Mouse (Mus musculus): ENCODE results near the gene Olfr109.

Gene Olfr109

DNA sequence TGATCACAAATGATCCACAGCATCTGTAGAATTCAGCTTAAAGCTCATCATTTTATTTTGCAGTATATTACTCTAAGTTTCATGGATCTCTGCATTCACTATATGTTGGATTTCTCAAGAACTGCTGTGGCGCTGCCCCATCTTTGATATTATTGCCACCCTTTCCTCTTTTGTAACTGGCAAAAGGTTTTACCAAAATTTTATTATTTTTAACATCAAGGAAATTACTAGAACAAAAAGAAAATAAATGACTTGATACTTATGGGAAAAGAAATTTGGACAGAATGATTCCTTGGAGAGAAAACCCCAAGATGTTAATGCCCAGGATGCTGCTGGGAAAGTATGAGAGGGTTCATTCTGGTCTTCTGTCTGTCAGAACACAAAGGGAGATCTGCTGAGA is at the start of gene Olfr109:
Gene Olfr109, plus strand, starts transcription at position 301 of the 400 bp plus-strand sequence.
- no peak for DNase-seq (ENCODE audit: low spot score in 2 of 2)

- no peak for DNase-seq (ENCODE audit: low spot score in 2 of 2)
Observed at GRCm38 (mm10) chr17:37413380-37413779, 45.3 kb upstream of the Olfr109 start.

- DNase-seq (ENCODE audit: low spot score in 2 of 2) = no peak
Observed at GRCm38 (mm10) chr17:37445180-37445579, 13.5 kb upstream of the Olfr109 start, which contains the start of gene Olfr108. TSS of gene Olfr108 (plus strand) at chr17:37445480.

DNA sequence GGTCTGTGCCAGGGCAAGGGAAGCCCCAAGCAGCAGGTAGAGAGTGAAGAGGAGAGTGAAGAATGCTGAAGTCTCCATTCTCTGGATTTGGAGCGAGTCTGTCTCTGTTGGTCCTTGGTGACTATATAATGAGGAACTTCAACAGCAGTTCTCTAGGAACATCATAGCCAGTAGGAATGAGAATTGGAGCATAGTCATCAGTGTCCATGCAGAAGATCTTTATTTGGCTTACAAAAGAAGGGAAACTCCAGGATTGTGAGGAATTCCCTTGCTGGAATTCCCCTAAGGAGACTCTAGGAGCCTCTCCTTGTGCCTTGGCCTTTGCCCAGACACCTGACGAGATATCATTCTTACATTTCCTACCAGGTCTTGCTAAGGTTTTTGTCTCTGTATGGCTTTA is 24.7 kb downstream of the Olfr109 start, which contains the start of gene H2-M2:
Gene H2-M2, minus strand, starts transcription at position 101 of the 400 bp plus-strand sequence.
- no peak for DNase-seq (ENCODE audit: low spot score in 2 of 2)

- peak in 1 of 2 experiments; percentile 10 for DNase-seq (ENCODE audit: low spot score in 2 of 2)
Observed at GRCm38 (mm10) chr17:37491930-37492518, 33.3 kb downstream of the Olfr109 start, which contains the start of gene Olfr110. TSS of gene Olfr110 (plus strand) at chr17:37492468.

DNA sequence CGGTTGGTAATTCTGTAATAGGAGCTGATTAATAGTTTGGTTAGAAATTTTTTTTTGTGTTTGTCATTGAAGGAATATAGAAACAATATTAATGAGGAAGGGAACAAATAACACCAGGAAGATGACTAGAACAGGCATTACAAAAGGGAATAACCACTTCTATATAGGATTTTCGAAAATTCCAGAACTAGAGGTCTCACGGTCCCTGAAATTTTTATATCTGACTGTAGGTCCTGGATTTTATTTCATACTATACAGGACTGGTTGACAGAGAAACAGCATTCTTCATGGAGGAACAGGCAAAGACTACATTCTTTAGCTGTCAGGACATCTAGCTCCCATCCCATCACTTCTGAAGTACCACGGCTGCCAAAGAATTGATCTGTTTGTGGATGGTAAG is 49.0 kb downstream of the Olfr109 start, which contains the start of gene Olfr111:
Gene Olfr111, plus strand, starts transcription at position 301 of the 400 bp plus-strand sequence.
- no peak for DNase-seq (ENCODE audit: low spot score in 2 of 2)

All from heart, adult 9 months (tissue).